Mouse (Mus musculus) left cerebral cortex, adult 2 months (tissue): ENCODE data around the gene Celsr1. TPM values are rescaled to one million over a fixed set of nuclear protein-coding genes. Genes with fewer than 3 reads are reported as not detected.

Source experiments
- DNase-seq, 2 experiments: peaks; one replicate each; pipeline ENCODE4 v3.0.0; 2021 to 2022; ENCODE audit warnings: low spot score in 2 of 2, mixed read lengths in 1 of 2; ENCODE audit errors: extremely low spot score in 1 of 2
- H3K27ac ChIP-seq: fragments of 200-600 bp; 2 replicates; pipeline ENCODE4 v1.8.1; 2022
- H3K4me3 ChIP-seq: fragments of 200-600 bp; 2 replicates; pipeline ENCODE4 v1.8.1; 2022
- CTCF ChIP-seq: fragments of 200-600 bp; IDR thresholded peaks from 2 replicates; pipeline ENCODE4 v1.8.1; 2022; ENCODE audit warnings: antibody characterized with exemption, mild to moderate bottlenecking, moderate library complexity
- intact Hi-C: fragments of 180-260 bp; cut with DNase I; formaldehyde crosslinking; loops from one replicate; pipeline ENCODE4 v1.15.1; 2025
- total RNA-seq, 2 experiments: library from RNA; stranded (reverse); gene quantifications; 2 replicates each; pipeline ENCODE4 v1.2.3; 2021

Gene Celsr1
- total RNA-seq, 2 experiments from 2014 or later, result 3.7 to 4.6 TPM

DNA sequence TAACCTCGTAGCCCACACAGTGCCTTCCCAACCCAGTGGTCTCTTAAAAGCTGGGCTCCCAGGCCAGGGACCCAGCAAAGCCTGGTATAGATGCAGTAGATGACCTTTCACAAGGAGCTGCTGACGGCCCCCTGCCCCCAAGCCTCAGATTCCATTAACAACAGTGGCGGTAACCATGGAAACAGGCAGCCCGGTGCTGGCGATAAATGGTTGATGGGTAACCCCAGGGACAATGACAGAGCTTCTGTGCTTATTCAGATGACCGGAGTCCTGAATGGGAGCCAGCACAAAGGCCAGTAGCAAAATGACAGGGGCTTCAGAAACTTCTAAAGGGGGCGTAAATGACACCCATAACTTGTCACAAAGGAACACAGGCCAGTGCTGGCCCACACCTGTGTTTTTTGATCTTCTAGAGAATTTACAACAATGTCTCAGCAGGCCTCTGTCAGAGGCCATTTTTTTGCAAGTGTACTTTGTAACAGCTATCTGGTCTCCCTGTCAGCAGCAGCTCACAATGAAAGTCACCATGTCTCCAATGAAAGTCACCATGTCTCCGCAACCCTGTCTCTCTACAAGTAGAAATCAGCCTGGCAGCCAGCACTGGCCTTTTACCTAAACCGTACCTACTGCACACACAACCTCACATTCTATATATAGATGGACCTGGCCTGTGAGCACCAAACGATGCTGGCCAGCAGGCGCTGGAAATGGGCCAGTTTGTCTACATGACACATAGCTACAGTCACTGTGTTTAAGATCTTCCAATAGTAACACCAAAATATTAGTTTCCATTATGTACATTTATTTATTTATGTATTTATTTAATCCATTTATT, 27.7 kb downstream of the Celsr1 start:
- intact Hi-C loops, result no loop called here
- no peak overlapping the region for H3K4me3 ChIP-seq
- no peak for DNase-seq
- TF ChIP-seq CTCF, result no peak
- H3K27ac ChIP-seq, result no peak overlapping the region

DNA sequence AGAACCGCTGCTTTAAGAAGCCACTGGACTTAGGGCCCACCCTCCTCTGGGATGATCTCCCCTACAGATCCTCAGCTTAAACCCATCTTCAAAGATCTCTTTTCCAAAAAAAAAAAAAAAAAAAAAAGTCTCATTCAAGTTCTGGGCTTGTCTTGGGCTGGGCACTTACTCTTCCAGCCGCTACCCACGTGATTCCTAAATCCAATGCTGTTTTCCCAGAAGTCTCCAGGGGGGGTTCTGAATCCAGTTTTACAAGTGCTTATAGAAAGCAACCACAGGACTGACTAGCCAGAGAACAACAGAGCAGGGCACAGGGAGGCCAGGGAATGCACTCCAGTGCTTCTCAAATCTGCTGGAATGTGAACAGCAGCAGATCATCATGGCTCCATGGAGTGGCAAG, 29.5 kb downstream of the Celsr1 start:
- intact Hi-C loops, result no loop called here
- H3K4me3 ChIP-seq, result no peak overlapping the region
- no peak for TF ChIP-seq CTCF
- DNase-seq, result no peak
- H3K27ac ChIP-seq, result no peak overlapping the region

DNA sequence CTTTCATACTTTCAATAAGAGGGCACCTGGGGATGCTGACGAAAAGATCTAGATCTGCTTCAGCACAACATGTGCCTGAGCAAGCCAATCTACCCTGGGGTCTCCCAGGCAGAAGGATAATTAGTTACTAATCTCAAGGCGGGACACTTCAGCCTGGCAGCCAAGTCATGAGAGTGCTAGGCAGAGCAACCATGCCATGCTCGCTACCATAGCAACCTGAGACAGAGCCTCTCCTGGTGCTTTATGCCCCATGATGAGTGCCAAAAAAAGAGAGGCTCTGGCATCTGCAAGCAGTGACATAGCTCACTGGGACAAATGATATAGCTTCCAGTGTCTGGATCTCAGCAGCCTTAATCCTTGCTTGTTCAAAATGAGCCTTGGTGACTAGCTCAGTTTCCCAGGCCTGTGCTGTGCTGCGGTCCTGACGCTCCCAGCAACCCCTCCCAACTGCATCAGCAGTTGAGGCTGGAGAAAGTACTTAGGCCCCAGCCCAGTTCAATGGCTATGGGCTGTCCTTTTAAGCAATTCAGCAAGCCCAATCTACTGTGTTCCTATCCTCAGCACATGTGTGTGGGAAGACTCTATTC, 32.8 kb downstream of the Celsr1 start:
- no peak overlapping the region for H3K27ac ChIP-seq
- intact Hi-C loops, result no loop called here
- no peak for TF ChIP-seq CTCF
- no peak overlapping the region for H3K4me3 ChIP-seq
- peak in 1 of 2 experiments; percentile 26 for DNase-seq

DNA sequence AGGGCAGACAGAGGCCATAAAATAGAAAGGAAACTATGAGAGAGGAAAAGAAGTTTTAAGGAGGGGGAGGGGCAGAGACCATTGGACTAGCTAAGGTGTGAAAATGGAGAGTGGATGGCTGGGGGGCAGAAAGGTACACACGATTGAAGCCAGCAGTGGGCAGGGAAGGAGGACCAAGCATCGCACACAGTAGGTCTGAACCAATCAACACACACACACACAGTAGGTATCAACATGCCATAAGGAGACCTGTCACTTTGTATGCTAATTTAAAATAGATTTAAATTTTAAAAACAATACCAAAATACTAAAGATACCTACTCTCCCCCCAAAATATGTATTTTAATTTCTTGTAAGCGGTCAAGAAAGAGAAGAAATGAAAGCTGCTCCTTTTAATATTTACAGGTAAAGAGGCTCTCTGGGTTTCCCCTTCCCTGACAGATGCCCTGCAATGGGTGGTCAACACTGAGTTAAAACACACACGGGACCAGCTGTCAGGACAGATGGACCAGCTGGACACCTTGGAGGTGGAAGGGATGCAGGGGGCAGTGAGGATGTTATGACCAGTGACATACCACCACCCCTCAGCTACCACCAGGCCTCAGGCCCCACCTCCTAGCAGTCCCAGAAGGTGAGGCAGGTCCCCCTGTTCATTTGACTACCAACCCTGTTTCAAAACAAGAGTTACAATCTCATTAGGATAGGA, 34.9 kb downstream of the Celsr1 start:
- DNase-seq, result no peak
- intact Hi-C loops, result no loop called here
- TF ChIP-seq CTCF, result no peak
- H3K4me3 ChIP-seq, result no peak overlapping the region
- H3K27ac ChIP-seq, result no peak overlapping the region

DNA sequence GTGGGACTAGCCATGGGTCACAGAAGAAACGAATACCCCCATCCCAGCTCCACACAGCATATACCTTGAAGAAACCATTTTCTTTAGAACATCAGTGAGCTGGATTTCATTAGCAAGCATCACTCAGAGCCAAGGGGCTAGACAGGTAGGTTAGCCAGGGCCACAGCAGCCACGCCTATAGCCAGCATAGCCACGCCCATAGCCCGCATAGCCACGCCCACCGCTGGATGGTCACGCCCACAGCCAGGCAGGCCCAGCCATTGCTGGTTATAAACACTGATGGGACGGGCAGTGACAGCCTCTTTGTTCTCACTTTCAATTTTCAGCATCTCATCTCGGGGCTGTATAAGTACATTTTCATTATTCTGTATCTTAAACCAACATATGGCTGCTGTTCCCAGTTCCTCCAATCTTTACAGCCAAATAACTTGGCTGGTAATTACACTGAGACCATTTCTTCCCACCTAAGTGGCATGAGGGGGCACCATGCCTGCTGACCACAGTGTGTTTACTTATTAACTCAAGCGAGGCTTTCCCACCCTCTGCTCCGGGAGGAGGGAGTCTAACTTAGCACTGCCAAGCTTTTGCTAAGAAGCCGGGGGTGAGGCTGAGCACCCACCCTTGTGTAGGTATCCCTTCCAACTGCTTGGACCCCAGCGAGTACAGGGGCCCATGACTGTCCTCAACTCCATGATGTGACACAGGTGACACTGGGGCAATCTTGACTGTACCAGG, 37.4 kb downstream of the Celsr1 start:
- TF ChIP-seq CTCF, result no peak
- H3K4me3 ChIP-seq, result no peak overlapping the region
- no peak for DNase-seq
- intact Hi-C loops, result no loop called here
- no peak overlapping the region for H3K27ac ChIP-seq

DNA sequence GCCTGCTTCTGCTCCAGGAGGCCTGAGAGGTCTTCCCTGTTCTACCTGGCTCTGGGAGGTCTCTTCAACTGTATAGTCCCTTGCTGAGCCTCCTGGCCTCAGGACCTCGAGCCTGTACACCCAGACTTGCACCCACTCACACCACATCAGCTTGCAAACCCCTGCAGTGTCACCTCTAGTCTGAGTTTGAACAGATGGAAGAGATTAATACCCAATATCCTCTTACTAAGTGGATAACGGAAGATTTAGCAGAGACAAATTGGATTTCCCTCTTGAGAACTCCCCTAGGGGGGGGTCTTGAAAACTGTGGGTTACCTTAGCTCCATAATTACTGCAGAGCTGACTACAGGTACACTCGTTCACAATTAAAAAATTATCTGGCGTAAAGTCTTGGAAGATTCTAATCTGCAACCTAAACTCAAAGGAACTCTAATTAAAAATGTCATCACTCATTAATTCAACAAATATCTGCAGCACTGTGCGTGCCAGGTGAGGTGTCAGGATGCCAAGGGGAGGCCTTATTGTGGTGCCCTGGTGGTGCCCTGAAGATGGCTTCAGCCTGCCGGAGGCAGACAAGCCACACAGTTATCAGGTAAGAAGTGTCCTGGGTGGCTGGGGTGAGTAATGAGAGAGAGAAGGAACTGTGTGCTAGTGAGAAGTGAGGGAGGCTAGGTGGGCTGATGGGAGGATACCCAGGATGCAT, 38.5 kb downstream of the Celsr1 start:
- intact Hi-C loops, result no loop called here

DNA sequence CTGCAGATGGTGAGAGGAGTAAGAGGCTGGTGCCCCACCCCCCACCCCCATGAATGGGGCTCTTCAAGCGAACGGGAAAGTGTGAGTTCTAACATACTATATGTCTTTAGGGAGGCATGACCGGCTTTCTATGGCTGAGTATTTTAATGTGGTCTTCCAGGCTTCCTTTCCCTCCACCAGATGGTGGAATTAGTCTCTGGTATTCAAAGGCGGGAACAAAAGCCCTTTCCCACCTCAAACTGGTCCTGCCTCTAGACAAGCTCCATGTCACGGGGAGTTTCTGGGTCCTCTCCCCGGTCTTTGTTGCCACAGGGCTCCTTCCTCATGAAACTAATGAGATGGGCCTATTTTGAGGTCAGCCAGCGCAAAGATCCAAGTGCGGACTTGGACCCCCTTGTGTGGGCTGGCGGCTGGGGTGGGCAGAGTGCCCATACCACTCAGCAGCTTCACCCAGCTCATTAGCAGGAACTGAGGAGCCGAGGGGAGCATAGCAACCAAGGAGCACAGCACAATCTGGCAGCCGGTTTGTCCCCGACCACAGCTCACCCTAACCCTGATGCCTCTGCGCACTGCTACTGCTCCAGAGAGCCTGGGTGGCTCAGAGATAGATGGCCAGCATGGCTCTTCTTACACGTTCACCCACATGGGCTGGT, 39.5 kb downstream of the Celsr1 start:
- TF ChIP-seq CTCF, result no peak
- no peak overlapping the region for H3K27ac ChIP-seq
- H3K4me3 ChIP-seq, result no peak overlapping the region
- intact Hi-C loops, result no loop called here
- peak in 1 of 2 experiments; percentile 56 for DNase-seq

More for the DNA sequence above, 38.5 kb downstream of the Celsr1 start:
- no peak overlapping the region for H3K27ac ChIP-seq
- no peak overlapping the region for H3K4me3 ChIP-seq
- TF ChIP-seq CTCF, result no peak
- DNase-seq, result no peak

DNA sequence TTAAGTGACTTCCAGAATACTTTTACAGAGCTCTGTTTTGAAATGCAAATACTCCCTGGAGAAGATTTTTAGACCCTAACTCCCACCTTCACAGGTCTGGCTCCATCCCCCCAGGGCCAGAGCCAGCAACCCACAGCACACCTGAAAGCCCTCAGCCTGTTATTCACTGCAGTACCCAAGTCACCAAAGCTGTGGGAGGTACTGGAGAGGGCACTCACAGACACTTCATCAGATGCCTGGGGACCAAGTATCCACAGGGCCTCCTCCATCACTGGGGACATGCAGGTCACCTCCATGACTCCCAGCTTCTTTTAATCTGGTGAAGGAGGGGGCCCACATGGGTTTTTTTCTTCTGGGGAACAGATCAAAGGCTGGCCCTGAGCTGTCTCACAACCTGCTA, 40.2 kb downstream of the Celsr1 start:
- no peak for DNase-seq
- no peak overlapping the region for H3K27ac ChIP-seq
- intact Hi-C loops, result no loop called here
- H3K4me3 ChIP-seq, result no peak overlapping the region
- TF ChIP-seq CTCF, result no peak

DNA sequence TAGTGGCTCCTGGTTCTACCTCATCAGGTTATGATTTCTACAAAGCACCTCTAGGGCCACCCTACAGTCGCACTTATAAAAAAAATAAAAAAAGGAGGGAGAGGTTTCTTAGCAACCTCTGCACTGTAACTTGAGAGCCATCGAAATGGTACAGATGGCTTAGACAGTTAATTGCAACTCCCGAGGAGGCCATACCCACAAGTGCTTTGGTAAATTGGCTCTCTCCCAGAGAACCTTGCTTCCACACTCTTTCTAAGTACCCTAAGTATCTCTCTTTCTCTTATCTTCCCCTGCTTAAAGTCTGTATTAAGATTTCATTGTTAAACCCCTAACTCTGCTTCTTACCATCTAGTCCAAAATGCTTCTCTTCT, 41.5 kb downstream of the Celsr1 start:
- no peak for TF ChIP-seq CTCF
- intact Hi-C loops, result no loop called here
- H3K27ac ChIP-seq, result no peak overlapping the region
- DNase-seq, result no peak
- H3K4me3 ChIP-seq, result no peak overlapping the region

DNA sequence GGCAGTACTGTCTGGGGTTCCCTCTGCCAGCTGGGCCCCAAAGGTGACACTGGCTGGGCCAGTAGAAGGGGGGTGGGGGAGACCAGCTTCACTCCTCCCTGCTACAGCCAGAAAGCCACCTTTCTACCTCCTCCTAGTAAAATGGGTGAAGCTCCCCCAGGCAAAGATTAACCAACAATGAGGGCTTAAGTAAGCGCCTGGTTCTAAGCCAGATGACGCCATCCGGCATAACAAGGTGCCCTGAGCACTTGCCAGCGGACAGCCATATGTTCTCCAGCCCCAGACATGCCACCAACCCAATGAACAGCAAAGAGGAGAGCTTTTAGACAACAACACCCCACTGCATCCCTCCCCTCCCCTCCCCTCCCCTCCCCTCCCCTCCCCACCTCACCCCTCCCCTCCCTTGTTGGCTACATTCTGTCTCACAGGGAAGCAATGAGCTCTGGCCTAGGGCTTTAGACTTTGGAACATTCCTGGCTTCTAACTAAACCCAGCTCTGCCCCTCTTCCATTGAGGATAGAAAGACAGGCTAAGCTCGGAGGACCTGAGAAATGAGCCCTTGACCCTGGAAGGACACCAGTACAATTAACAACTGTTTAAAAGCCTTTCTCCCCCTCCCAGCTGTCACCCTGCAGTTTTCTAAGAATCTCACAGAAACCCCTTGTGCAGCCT, 42.0 kb downstream of the Celsr1 start:
- intact Hi-C loops, result no loop called here
- Histone ChIP-seq H3K4me3 (no peak overlapping the region), H3K27ac (no peak overlapping the region)
- no peak for TF ChIP-seq CTCF
- no peak for DNase-seq
